Mouse (Mus musculus): ENCODE data around the gene Ankrd60. TPM values are rescaled to one million over a fixed set of nuclear protein-coding genes. Genes with fewer than 3 reads are reported as not detected.

The Ankrd60 gene
- not detected in 2 replicates for polyA plus RNA-seq (2016; fragmentation: Nextera tagmentation; extraction: Ambion mirVana)

- Histone ChIP-seq H3K4me1 (peaks cover 11% of the 10 kb centered on the region), H3K9me3 (replicated peaks) (no peaks in the 10 kb centered on the region), H3K36me3 (no peaks in the 10 kb centered on the region), H3K27ac (peak within 1 kb of the TSS; percentile 78), H3K4me3 (peak within 1 kb of the TSS; percentile 60), H3K27me3 (ENCODE audit: low read depth, poor library complexity, severe bottlenecking) (peaks cover 38% of the 10 kb centered on the region)
- WGBS: 12% methylated on average over 39 of the region's 58 CpGs
- DNase-seq (ENCODE audit: low spot score): peak; percentile 67
These were observed at the start of gene Ankrd60 for GRCm38 (mm10) chr2:173577669-173578557. Ankrd60 (minus strand) TSS chr2:173578365.

DNA sequence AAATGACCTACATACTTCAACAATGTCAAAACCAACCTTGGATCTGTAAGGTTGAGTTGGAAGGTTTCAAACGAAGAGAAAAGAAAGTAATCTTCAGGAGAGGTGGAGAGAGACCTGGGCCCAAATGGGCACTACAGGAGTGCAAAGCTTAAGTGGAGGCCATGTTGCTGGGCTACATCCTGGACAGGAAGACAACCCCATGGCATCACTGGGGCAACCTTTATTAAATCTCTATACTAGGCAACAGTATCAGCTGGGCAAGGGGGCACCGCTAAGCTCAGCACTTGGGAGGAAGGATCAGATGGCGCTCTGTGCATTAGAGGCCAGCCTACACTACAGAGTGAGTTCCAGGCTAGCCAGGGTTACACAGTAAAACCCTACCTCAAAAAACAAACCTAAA, 47.6 kb upstream of the Ankrd60 start:
- Histone ChIP-seq H3K4me3 (no peak overlapping the region), H3K27me3 (ENCODE audit: low read depth, poor library complexity, severe bottlenecking) (no peaks in the 10 kb centered on the region), H3K36me3 (no peaks in the 10 kb centered on the region), H3K9me3 (replicated peaks) (no peaks in the 10 kb centered on the region), H3K27ac (no peak overlapping the region), H3K4me1 (peaks cover 8% of the 10 kb centered on the region)
- 95% methylated on average over 3 of the region's 3 CpGs for WGBS
- DNase-seq (ENCODE audit: low spot score): no peak

GRCm38 (mm10) chr2:173624667-173625066, 46.5 kb upstream of the Ankrd60 start:
- no peak for DNase-seq (ENCODE audit: low spot score)
- no peaks in the 10 kb centered on the region for H3K9me3 ChIP-seq (replicated peaks)
- H3K27ac ChIP-seq: 0 out of 2 replicates have a peak overlapping the region, but pooled peaks have one; percentile 16
- H3K4me3 ChIP-seq: no peak overlapping the region
- no peaks in the 10 kb centered on the region for H3K27me3 ChIP-seq (ENCODE audit: low read depth, poor library complexity, severe bottlenecking)
- 78% methylated on average over 7 of the region's 7 CpGs for WGBS
- no peaks in the 10 kb centered on the region for H3K36me3 ChIP-seq
- peaks cover 8% of the 10 kb centered on the region for H3K4me1 ChIP-seq

DNA sequence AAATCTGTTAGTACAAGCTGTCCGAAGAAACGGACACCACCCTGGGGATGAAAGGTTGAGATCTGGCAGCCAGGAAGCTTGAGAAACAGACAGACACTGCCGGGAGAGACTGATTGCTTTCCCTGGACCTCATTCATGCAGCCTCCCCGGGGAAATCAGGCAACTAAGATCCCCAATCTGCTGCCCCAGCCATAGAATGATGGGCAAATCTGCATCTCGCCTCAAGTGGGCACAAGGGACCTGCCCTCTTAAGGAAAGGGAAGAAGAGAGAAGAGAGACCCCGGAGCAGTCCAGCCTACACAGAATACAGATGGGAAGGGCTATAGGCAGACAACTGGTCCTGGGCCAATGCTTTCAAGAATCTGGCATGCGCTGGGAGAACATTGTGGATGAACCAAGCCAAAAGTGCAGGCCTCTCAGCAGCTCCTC, 44.0 kb upstream of the Ankrd60 start:
- Histone ChIP-seq H3K27ac (no peak overlapping the region), H3K9me3 (replicated peaks) (no peaks in the 10 kb centered on the region), H3K4me3 (no peak overlapping the region), H3K27me3 (ENCODE audit: low read depth, poor library complexity, severe bottlenecking) (no peaks in the 10 kb centered on the region), H3K36me3 (no peaks in the 10 kb centered on the region), H3K4me1 (peaks cover 8% of the 10 kb centered on the region)
- WGBS: 74% methylated on average over 7 of the region's 7 CpGs
- no peak for DNase-seq (ENCODE audit: low spot score)

DNA sequence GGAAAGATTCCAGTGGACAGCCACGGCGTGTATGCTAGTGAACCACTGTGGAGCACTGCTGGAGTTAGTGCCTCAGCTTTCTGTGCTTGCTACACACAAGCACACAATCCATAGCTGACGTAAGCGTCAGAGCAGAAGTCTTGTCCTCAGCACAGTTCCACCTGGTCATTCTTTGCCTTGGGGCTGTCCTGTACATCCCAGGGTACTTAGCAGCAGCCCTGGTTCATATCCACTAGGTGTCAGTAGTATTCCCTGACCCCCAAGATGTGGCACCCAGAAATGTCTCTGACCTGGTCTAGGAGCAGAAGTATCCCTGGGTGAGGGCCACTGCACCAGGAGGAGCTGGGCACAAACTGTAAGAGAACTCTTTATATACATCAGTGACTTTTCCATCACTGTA, 42.5 kb upstream of the Ankrd60 start:
- 89% methylated on average over 4 of the region's 4 CpGs for WGBS
- DNase-seq (ENCODE audit: low spot score): no peak
- H3K27me3 ChIP-seq (ENCODE audit: low read depth, poor library complexity, severe bottlenecking): no peaks in the 10 kb centered on the region

DNA sequence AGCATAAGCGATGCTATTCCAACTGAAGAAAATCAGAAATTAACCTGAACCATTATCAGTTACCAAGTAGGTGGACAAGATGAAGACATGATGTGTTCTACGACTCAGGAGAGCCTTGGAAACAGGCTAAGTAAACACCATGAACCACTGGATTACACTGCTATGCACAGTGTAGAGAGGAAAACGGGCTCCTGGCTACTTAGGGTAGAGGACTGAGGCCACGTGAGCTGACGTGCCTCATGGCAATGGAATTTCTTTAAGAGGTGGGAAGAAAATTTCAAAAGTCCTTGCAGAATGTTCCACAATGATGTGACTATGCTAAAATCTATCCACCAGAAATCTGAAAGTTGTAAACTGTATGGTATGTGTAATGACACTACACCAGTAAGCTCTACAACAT, 41.0 kb upstream of the Ankrd60 start:
- peaks cover 8% of the 10 kb centered on the region for H3K36me3 ChIP-seq
- no peaks in the 10 kb centered on the region for H3K9me3 ChIP-seq (replicated peaks)
- H3K4me1 ChIP-seq: no peaks in the 10 kb centered on the region
- WGBS: 92% methylated on average over 5 of the region's 5 CpGs
- H3K27me3 ChIP-seq (ENCODE audit: low read depth, poor library complexity, severe bottlenecking): no peaks in the 10 kb centered on the region
- no peak overlapping the region for H3K4me3 ChIP-seq
- no peak overlapping the region for H3K27ac ChIP-seq
- no peak for DNase-seq (ENCODE audit: low spot score)

More for the DNA sequence above, 42.5 kb upstream of the Ankrd60 start:
- Histone ChIP-seq H3K9me3 (replicated peaks) (no peaks in the 10 kb centered on the region), H3K4me1 (peaks cover 8% of the 10 kb centered on the region), H3K4me3 (no peak overlapping the region), H3K36me3 (no peaks in the 10 kb centered on the region), H3K27ac (no peak overlapping the region)

DNA sequence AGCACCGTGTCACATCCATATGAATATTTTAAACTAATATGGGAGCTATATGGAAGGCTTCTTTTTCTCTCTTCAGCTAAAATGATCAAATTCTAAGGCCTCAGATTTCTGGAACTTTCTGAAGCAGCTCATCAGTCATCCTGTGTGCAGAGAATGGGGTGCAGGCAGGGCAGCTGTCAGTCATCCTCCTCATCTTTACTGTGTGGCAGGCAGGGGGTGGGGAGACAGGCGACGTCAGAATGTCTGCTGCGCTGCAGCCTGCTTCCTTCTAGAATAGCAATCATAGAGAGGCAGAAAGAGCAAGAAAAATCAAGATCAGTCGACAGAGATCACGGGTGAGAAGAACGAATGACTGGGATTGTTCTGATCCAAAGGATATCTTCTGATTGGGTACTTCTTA, 38.0 kb upstream of the Ankrd60 start:
- Histone ChIP-seq H3K27me3 (ENCODE audit: low read depth, poor library complexity, severe bottlenecking) (no peaks in the 10 kb centered on the region), H3K36me3 (peaks cover 11% of the 10 kb centered on the region), H3K4me3 (no peak overlapping the region), H3K27ac (no peak overlapping the region), H3K4me1 (peaks cover 6% of the 10 kb centered on the region), H3K9me3 (replicated peaks) (no peaks in the 10 kb centered on the region)
- WGBS: 91% methylated on average over 7 of the region's 7 CpGs
- no peak for DNase-seq (ENCODE audit: low spot score)

DNA sequence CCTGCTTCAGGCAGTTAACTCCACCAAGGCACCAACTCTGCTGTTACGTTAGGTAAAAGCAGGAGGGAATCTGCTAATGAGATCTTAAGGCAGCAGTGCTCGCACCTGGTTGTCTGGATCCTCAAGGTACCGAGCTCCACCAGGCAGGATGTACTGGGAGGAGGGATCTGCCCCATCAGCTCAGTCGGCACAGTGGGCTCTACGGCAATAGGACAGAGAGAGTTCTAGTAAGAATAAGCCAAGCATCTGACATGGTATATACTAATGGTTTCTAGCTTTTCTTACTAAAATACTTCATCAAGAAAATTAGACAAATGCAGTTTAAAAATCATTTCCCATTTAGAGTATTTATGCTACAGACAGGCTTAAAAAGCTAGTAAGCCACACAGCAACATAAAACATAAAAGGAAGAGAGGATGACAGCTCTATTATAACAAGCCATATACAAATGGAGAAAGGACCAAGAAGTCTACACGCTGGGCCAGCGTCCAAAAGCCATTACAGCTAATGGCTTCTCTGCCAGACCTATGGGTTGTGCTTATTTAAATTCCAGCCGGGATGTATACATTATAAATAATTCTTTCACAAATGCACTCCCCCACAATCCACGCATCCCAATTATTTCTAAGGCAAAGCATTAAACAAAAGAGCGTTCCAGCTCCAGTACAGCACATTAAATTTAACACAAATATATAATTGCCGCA, 37.4 kb upstream of the Ankrd60 start:
- Histone ChIP-seq H3K27ac (no peak overlapping the region), H3K36me3 (peaks cover 14% of the 10 kb centered on the region), H3K4me3 (no peak overlapping the region), H3K27me3 (ENCODE audit: low read depth, poor library complexity, severe bottlenecking) (no peaks in the 10 kb centered on the region), H3K9me3 (replicated peaks) (no peaks in the 10 kb centered on the region), H3K4me1 (peaks cover 9% of the 10 kb centered on the region)
- 97% methylated on average over 11 of the region's 11 CpGs for WGBS
- DNase-seq (ENCODE audit: low spot score): no peak

GRCm38 (mm10) chr2:173608020-173608958, 30.1 kb upstream of the Ankrd60 start:
- 94% methylated on average over 10 of the region's 10 CpGs for WGBS
- no peak for DNase-seq (ENCODE audit: low spot score)
- Histone ChIP-seq H3K4me1 (peaks cover 9% of the 10 kb centered on the region), H3K9me3 (replicated peaks) (no peaks in the 10 kb centered on the region), H3K4me3 (no peak overlapping the region), H3K36me3 (peaks cover 17% of the 10 kb centered on the region), H3K27me3 (ENCODE audit: low read depth, poor library complexity, severe bottlenecking) (no peaks in the 10 kb centered on the region), H3K27ac (no peak overlapping the region)

GRCm38 (mm10) chr2:173606415-173606804, 28.2 kb upstream of the Ankrd60 start:
- Histone ChIP-seq H3K4me3 (no peak overlapping the region), H3K27ac (no peak overlapping the region), H3K36me3 (peaks cover 23% of the 10 kb centered on the region), H3K4me1 (peaks cover 6% of the 10 kb centered on the region), H3K27me3 (ENCODE audit: low read depth, poor library complexity, severe bottlenecking) (no peaks in the 10 kb centered on the region), H3K9me3 (replicated peaks) (no peaks in the 10 kb centered on the region)
- DNase-seq (ENCODE audit: low spot score): no peak
- WGBS: 94% methylated on average over 9 of the region's 9 CpGs

GRCm38 (mm10) chr2:173605713-173606414, 27.7 kb upstream of the Ankrd60 start:
- H3K27ac ChIP-seq: no peak overlapping the region
- H3K27me3 ChIP-seq (ENCODE audit: low read depth, poor library complexity, severe bottlenecking): no peaks in the 10 kb centered on the region
- no peak overlapping the region for H3K4me3 ChIP-seq
- H3K9me3 ChIP-seq (replicated peaks): no peaks in the 10 kb centered on the region
- 66% methylated on average over 12 of the region's 12 CpGs for WGBS
- peaks cover under 1% of the 10 kb centered on the region; the same call in 1 of the 2 replicates for H3K4me1 ChIP-seq
- DNase-seq (ENCODE audit: low spot score): no peak
- peaks cover 24% of the 10 kb centered on the region for H3K36me3 ChIP-seq

DNA sequence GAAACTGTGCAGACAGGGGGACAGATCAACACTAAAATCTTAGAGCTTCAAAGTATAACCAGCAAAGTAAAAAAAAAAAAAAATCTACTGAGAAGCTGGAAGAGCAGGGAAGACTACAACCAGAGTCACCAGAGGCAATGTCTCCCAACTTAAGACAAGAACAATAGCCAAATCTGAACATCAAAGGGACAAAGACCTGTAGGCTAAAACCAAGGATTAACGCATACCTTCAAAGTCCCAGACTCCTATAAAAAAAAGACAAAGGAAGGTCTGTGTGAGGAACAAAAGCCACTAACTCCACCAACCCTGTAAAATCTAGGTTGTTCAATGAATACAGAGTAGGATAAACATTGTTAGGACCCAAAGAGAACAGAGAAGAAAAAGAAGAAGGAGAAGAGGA, 23.7 kb upstream of the Ankrd60 start:
- H3K27ac ChIP-seq: no peak overlapping the region
- DNase-seq (ENCODE audit: low spot score): no peak
- H3K36me3 ChIP-seq: peaks cover 25% of the 10 kb centered on the region
- no peaks in the 10 kb centered on the region for H3K4me1 ChIP-seq
- H3K27me3 ChIP-seq (ENCODE audit: low read depth, poor library complexity, severe bottlenecking): no peaks in the 10 kb centered on the region
- H3K9me3 ChIP-seq (replicated peaks): no peaks in the 10 kb centered on the region
- WGBS: 97% methylated on average over 1 of the region's 1 CpGs
- no peak overlapping the region for H3K4me3 ChIP-seq

Measured in limb, embryonic 10.5 days (tissue).